Mouse (Mus musculus) gastrocnemius, postnatal 36 days (tissue): ENCODE data around the gene Fam19a3. TPM values are rescaled to one million over a fixed set of nuclear protein-coding genes. Genes with fewer than 3 reads are reported as not detected.
A peak's percentile ranks its signal among the peaks of the same experiment; 100 is the strongest.

Source experiments
- DNase-seq, 2 experiments: peaks; one replicate each; pipeline ENCODE4 v3.0.0; 2022
- intact Hi-C: fragments of 180-260 bp; cut with DNase I; formaldehyde crosslinking; loops from one replicate; pipeline ENCODE4 v1.15.1; 2025
- total RNA-seq, 2 experiments: library from RNA; stranded (reverse); gene quantifications; 2 replicates each; pipeline ENCODE4 v1.2.3; 2021

The Fam19a3 gene
- total RNA-seq, 2 experiments from 2014 or later = 3.9 to 4.4 TPM

DNA sequence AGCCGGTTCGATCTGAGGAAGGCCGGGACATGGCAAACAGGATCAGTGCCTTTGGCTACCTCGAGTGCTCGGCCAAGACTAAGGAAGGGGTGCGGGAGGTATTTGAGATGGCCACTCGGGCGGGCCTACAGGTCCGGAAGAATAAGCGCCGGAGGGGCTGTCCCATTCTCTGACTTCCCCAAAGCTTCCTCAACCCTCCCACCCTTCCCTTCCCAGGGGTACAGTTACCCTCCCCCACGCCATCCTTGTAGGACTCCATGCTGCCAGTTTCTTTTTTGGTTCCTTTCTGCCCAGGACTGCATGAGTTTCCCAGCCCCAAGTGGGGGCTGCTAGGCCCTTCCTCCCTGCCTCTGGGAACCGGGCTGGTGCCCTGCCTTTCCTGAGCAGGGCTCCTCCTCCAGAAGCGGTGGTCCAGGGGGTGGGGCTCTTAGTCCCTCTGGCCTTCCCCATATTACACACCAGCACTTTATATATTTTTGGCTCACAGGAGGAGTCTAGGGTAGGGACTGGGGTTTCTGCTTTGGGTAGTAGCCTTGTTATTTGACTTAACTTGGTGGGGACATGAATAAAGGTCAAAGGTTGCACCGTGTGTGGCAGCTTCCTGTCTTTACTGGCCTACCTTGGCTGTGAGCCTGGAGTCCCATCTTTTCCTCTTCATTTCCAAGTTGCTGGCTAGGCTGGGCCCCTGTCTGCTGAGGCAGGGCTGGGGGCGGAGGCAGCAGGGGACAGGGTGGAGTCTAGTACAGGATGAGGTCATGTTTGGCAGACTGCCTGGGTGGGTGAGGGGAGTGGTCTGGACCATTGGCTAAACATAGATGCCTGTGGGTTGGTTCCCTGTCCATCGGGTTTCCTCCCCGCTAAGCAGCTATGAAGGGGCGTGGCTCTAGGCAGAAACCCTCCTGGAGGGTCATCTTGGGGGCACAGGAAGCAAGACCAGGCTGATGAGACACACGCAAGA is 12.5 kb upstream of the Fam19a3 start:
- intact Hi-C loops = no loop called here
- peak; percentile 84 to 88 for DNase-seq

DNA sequence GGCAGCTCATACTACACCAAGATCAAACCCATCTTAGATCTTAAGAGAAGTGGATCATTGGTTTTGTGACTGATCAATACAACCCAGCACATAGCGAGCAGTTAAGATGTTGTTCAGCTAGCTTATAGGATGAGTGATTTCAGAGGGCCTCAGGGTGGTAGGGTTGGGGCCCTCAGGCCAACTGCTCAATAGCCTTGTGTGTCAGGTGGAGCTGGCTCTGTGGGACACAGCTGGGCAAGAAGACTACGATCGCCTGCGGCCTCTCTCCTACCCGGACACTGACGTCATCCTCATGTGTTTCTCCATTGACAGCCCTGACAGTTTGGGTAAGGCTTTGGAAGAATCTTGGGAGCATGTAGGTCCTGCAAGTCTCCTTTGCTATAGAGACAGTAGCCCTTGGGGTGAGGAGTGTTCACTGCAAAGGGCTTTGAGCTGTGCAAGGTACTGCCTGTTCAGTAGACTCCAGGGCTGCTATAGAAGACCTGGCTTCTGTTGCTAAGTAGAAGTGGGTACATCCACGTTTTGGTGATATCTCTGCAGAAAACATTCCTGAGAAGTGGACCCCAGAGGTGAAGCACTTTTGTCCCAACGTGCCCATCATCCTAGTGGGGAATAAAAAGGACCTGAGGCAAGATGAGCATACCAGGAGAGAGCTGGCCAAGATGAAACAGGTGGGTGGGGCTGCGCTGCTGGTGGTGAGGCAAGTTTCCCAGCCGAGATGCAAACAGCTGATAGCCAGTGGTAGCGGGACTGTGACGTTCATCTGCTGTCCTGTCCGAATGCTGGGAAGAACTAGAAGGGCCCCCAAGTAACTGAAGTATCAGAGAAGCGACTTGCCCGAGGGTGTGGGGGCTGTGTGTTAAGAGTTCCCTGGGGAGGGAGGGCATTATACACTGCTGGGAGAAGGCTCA is 11.0 kb upstream of the Fam19a3 start:
- intact Hi-C loops = no loop called here
- no peak for DNase-seq

DNA sequence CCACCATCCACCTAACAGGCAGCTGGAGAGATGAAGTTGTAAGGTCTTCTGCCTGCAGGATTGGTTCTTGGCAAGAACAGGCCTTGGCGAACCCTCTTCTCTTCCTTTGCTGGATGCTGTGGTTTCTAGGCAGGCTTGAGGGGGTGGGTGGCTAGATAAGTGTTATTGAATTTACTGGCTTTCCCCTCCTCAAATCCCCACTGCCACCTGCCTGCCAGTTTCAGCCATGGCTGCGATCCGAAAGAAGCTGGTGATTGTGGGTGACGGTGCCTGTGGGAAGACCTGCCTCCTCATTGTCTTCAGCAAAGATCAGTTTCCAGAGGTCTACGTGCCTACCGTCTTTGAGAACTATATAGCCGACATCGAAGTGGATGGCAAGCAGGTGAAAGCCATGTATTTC is 10.0 kb upstream of the Fam19a3 start:
- no peak for DNase-seq
- intact Hi-C loops = loop anchor here (2.0 kb wide), 1 partner anchor 27 kb away; the partner anchor contains the start of gene Mov10

DNA sequence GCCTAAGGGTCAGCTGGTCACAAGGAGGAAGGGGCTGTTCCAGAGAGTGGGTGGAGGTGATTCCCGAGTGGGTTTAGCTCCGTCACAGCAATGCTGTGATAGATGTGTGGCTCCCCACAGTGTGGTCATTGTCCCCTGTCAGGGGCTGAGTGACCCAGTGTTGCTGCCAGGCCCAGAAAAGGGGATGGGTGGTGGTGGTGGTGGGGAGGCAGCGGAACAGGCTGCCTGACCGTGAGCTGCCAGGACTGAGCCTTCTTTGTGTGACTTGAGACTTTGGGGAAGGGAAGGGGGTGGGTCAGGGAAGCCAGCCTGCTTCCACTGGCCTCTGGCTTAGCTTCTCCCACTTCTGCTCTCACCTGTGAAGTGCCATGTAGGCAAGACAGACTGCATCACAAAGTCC is 9.4 kb upstream of the Fam19a3 start:
- intact Hi-C loops = loop anchor here (2.0 kb wide), 1 partner anchor 28 kb away; the partner anchor contains the start of gene Mov10
- DNase-seq = no peak

DNA sequence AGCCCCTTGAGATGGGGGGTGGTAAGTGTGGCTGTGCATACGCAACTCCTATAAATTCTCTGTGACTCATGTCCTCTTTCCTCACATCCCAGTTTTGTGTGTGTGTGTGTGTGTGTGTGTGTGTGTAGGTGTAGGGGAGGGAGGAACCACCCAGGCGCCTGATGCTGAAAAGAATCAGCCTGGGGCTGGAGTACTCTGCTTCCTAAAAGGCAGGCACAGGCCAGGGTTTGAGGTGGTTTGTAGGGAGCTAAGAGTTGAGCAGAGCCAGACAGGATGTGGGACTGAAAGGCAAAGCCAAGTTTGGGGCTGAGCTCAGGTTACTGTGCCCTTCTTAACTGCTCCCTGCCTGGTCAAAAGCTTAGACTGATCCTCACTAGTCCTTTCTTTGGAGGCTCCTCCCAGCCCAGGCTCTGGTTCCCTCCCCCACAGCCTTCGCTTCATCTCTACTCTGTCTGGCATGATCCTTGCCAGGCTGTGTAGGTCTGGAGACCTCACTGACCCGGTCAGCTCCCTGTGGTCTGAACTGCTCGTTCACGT is 8.8 kb upstream of the Fam19a3 start:
- intact Hi-C loops = loop anchor here (2.0 kb wide), 1 partner anchor 28 kb away; the partner anchor contains the start of gene Mov10
- DNase-seq = no peak

DNA sequence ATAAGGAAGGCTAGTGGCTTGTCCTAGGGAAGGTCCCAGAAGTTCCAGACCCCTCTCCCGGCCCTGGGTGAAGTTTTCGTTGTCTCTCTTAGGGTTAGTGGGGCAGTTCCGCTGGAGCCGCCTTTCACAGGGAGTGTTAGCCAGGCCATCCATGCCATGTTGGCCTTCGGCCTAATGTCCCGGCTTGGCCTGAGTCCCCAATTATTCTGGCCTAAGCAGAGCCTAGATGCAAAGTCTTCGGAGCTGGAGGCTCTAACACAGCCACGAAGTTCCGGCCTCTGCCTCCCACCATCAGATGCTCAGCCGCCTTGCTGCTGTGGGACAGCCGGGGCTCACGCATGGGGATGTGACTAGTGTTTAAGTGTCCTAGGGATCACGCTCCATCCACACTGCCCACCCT is 8.2 kb upstream of the Fam19a3 start:
- DNase-seq = peak in 1 of 2 experiments; percentile 60
- intact Hi-C loops = loop anchor here (2.0 to 10.0 kb wide), 2 partner anchors 29 to 265 kb away; partner anchors contain the start of genes Cttnbp2nl and Mov10

DNA sequence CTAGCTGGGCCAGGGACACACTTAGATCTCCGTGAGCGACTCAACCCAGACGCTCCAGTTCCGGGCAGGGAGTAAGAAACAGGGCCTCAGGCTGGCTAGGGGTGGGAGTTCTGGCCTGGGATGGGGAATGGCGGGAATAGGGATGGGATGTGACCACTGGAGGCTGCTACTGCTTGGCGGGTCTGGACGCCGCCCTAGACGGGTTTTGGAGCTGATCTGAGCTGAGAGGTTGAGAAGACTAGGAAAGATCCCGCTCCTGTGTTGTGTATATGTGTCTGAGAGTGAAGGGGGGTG is 7.6 kb upstream of the Fam19a3 start:
- intact Hi-C loops = loop anchor here (10.0 kb wide), 1 partner anchor 266 kb away; the partner anchor contains the start of gene Cttnbp2nl
- no peak for DNase-seq

DNA sequence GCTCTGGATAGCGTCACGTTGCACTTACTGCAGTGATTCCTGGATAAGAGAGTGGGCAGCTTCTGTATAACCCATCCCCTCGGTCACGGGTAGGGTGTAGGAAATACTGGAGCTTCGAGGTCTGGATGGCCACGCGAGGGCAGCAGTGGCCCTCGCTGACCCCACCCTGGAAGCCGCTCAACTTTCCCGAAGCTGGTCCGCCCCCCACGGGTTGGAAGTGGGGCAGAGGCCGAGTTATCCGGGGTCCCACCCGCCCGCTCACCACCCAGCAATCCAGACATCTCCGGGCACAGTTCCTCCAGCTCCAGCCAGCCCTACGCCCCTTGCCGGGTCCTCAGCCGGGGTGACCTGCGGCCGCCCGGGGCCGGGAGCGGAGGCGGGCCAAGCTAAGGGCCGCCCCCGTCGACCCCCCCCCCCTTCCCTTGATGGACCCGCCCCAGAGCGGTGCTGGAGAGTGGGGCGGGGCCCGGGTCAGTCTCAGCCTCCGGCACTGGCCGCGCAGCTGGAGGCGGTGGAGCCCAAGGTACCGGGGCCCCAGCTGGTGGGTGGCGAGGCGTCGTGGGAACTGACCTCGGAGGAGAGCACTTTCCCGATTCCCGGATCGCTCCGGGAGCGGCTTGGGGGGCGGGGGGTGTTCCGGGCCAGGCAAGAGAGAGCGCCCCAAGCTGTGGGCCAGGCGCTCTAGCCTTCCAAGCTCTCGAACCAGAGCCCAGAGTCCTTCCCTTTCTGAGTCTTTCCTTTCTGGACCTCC is 7.1 kb upstream of the Fam19a3 start:
- peak; percentile 83 for DNase-seq
- intact Hi-C loops = loop anchor here (10.0 kb wide), 1 partner anchor 266 kb away; the partner anchor contains the start of gene Cttnbp2nl

DNA sequence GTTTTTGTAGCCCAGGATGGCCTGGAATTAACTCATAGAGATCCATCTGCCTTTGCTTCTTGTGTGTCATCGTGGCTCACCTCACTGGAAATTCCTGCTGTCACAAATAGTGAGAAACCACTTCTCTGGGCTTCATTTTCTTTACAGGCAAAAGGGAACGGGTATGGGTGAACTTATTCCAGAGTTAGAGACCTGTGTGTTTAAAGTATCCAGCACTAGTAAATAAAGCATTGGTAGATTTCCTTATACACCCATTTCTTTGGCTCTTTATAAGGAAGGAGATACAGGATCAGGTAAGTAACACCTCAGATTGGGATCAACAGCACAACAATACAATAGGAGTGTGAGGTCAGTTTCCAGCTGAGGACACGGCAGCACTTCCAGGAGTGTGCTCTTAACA is 6.4 kb upstream of the Fam19a3 start, which contains the start of gene Rhoc:
Rhoc (plus strand) TSS at position 301 of the 400 bp plus-strand sequence.
- DNase-seq = no peak
- intact Hi-C loops = loop anchor here (10.0 kb wide), 1 partner anchor 267 kb away; the partner anchor contains the start of gene Cttnbp2nl

DNA sequence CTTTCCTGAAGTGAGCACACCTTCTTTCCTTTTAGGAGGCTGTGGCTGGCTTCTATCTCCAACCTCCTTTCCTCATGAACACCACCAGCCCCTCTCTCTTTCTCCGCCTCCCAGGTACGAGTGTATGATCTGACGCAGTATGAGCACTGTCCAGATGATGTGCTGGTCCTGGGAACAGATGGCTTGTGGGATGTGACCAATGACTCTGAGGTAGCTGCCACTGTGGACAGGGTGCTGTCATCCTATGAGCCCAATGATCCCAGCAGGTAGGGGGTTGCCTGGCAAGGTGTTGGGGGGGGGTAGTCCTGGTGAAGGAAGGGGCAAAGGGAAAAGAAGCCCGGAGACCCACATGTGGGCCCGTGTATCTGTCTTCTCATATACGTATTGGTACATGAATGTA is 3.6 kb upstream of the Fam19a3 start:
- intact Hi-C loops = loop anchor here (10.0 kb wide), 1 partner anchor 270 kb away; the partner anchor contains the start of gene Cttnbp2nl
- DNase-seq = no peak

DNA sequence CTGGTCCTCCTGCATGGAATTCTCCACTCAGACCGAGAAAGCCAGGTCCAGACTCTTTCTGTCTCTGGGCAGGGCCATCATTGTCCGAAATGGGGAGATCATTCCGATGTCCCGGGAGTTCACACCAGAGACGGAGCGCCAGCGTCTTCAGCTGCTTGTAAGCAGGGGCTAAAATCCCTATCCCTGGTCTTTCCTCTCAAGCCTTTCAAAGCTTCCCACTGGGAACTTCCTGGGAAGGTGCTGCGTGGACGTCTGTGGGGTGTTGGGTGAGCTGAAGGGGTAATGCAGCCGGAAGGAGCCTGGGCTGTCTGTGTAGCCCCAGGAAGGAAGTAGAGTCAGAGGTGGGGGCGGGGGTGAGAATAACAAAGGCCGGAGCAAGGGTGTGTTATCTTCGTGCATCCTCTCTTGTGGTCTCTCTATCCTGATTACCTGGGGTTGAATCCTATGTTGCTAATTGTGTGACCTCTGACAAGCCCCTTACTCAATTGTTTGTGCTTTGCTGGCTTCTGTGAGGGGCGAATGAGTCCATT is 2.4 kb upstream of the Fam19a3 start:
- intact Hi-C loops = loop anchor here (2.0 to 10.0 kb wide), 2 partner anchors 81 to 271 kb away; partner anchors contain the start of genes Capza1, Cttnbp2nl and St7l
- no peak for DNase-seq

DNA sequence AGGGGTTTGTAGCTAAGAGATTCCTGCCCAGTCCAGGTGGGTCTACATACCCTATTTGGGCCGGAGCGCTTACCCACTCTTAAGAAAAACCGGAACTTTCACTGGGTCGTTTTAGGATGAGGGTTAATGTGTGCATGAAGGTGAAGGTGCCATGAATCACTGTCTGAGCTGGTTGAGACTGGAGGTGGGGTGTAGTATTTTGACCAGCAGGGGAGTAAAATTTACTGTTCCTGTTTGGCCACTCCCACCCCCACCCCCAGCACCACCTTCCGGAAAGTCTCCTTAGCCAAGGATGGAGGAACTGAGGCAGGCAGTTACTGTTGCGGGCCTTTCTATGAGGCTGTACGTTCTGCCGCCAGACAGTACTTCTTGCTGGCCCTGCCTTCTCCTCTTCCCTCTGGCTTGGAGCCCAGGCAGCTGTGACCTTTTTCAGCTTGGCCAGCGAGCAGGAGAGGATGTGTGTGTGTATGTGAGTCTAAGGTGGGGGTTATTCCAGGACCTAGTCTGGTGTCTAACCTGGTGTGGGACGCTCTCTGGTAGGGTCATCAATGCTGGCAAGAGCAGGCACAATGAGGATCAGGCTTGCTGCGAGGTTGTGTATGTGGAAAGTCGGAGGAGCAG is 531 bp upstream of the Fam19a3 start:
- peak; percentile 62 to 78 for DNase-seq
- intact Hi-C loops = loop anchor here (2.0 to 10.0 kb wide), 2 partner anchors 83 to 273 kb away; partner anchors contain the start of genes Capza1, Cttnbp2nl and St7l

DNA sequence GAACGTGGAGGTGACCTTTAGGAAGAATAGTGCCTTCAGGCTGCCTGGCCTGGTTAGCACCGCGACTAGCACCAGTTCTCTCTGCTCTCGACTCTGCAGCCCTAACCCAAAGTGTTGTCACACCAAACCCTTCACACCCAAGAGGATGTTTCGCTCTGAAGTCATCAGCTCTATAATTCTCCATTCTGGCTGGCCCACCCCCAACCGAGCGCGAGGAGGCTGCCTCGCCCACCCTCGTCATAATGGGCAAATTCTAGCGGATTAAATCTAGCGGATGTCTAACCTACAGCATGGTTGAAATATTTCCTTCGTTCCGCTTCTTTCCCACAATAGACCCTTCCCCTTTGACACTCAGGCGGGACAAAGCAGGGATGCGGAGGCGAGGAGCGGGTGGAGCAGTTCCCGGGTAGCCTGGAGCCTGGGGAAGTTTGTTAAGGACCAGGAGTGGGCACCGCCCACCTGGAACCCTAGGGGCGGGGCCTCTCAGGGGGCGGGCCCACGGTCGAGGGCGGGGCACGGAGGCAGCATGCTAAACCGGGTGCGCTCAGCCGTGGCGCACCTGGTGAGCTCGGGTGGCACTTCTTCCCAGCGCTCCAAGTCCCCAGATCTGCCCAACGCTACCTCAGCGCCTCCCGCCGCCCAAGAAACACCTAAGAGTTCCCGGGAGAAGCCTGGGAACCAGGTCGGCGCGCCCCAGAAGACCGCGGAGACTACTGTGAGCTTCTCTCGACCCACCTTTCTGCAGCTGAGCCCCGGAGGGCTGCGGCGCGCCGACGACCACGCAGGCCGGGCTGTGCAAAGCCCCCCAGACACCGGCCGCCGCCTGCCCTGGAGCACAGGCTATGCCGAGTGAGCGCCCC is 849 bp downstream of the Fam19a3 start, which contains the start of gene Ppm1j:
Ppm1j (plus strand) TSS at position 496 of the 860 bp plus-strand sequence.
- DNase-seq = peak; percentile 66 to 72
- intact Hi-C loops = loop anchor here (10.0 kb wide), 1 partner anchor 274 kb away; the partner anchor contains the start of gene Cttnbp2nl

DNA sequence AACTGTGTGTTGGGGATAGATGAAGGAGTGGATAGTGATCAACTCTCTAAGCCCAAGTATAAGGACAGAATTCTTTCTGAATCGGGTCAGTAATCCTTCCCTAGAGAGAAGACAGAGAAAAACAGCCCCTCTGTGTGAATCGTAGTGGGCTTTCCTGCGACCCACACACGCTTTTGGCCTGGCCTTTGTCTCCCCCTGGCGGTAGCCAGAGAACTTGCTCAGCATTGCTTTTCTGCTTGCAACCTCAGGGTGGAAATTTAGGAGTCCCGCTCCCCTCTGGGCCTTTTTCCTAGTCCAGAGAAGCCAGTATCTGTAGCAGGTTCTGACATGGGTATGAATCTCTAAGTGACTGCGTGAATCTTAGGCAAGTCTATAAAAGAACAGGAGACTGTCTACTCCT is 1.7 kb downstream of the Fam19a3 start:
- intact Hi-C loops = loop anchor here (5.0 to 10.0 kb wide), 2 partner anchors 187 to 275 kb away; partner anchors contain the start of gene Cttnbp2nl
- DNase-seq = peak in 1 of 2 experiments; percentile 47

DNA sequence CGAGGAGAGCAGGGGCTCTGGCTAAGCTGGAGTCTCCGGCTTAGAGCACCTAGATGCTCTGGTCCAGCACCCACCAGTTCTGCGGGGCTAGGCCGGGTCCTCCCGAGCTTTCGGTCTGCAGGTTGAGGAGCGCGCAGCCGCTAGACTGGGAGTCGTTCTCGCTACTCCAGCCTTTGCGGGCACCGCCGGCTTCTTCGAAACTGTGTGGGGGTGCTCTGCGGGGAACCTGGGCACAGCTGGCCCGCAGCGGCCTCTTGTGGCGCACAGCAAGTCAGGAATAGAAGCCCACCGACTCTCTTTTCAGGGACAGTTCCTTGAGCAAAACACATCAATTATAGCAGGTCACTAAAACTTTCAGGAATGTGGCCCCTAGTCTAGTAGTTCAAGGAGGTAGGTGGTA is 4.3 kb downstream of the Fam19a3 start:
- DNase-seq = no peak
- intact Hi-C loops = loop anchor here (5.0 kb wide), 1 partner anchor 190 kb away; no protein-coding TSS in a partner anchor

DNA sequence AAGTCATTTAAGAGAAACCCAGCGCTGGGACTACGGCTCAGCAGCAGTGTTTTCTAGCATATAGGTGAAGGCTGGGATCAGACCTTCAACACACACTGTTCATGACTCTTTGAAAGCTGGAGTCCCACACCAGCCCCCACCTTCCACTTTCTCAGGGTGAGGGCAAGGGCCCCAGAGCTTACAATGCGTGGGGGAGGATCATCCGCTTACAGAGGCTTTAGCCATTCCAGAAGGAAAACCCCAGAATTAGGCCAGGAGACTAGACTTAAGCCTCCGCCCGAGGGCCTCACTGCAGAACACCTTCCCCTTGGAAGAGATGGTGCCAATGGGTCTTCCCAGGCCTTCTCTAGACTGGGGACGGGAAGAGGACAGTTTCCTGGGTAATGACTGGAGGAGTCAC is 8.3 kb downstream of the Fam19a3 start:
- DNase-seq = no peak
- intact Hi-C loops = no loop called here

DNA sequence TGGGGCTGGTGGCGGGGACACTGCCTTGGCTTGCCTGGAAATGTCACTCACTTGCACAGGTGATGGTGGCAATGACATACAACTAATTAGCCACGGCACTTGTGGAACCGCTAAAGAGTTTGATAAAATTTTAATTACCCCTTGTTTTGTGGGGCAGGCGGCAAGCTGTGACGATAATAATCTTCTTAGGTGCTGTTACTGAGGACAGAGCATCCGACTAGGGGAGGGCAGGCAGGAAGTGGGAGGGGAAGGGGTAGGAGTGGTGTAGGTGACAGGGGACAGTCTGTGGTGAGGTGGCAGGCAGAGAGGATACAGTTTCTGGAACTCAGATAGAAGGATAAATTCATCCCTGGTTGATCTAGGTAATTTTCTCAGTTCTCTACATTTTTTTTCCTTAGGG is 10.2 kb downstream of the Fam19a3 start:
- no peak for DNase-seq
- intact Hi-C loops = no loop called here
